Mouse (Mus musculus) heart, adult 2 months (tissue): ENCODE results near the gene Gm5105.

Experiments used
- CTCF ChIP-seq: fragments of 200-600 bp; IDR thresholded peaks from 2 replicates; pipeline ENCODE4 v1.8.1; 2022; ENCODE audit warnings: antibody characterized with exemption, mild to moderate bottlenecking, moderate library complexity
- POLR2A ChIP-seq: fragments of 200-500 bp; IDR thresholded peaks from 2 replicates; pipeline ENCODE4 v1.6.1; 2011; ENCODE audit warnings: mild to moderate bottlenecking, low read depth, low read length, control low read depth; ENCODE audit not compliant: insufficient read depth

- TF ChIP-seq POLR2A (no peak), CTCF (no peak)
Measured at GRCm38 (mm10) chr3:138101936-138102335, 34.7 kb upstream of the Gm5105 start.
